Mouse (Mus musculus) embryonic fibroblast, embryonic 13.5 days (primary cell): ENCODE measurements around the gene Med8.

ENCODE experiments used
- CTCF ChIP-seq: IDR thresholded peaks from 2 replicates; pipeline ENCODE4 v1.5.1; 2011; ENCODE audit warnings: mild to moderate bottlenecking, control low read depth, low read length, moderate library complexity, borderline replicate concordance; ENCODE audit not compliant: insufficient read depth
- POLR2A ChIP-seq: IDR thresholded peaks from 2 replicates; pipeline ENCODE4 v1.6.1; 2011; ENCODE audit warnings: low read depth, mild to moderate bottlenecking, control low read depth, low read length, moderate library complexity

- TF ChIP-seq POLR2A (no peak), CTCF (no peak)
These were observed 48.3 kb downstream of the Med8 start, which contains the start of gene Mpl for GRCm38 (mm10) chr4:118457345-118457975.
